Mouse (Mus musculus) heart, postnatal 0 days (tissue): ENCODE results near the gene Olfr1537. TPM values are rescaled to one million over a fixed set of nuclear protein-coding genes. Genes with fewer than 3 reads are reported as not detected.

ENCODE experiments used
- ATAC-seq: fragments of 200-750 bp; cut with Nextera tagmentation; 2 replicates; pipeline ENCODE4 v1.8.0; 2017; ENCODE audit warnings: low read depth, moderate number of reproducible peaks, moderate library complexity; ENCODE audit not compliant: insufficient read depth
- DNase-seq: peaks from one replicate; pipeline ENCODE4 v3.0.0-alpha.2; 2016; ENCODE audit warnings: low spot score
- H3K27ac ChIP-seq: fragments of 300-500 bp; sonication (generic); 2 replicates; pipeline ENCODE4 v1.5.1; 2014; ENCODE audit warnings: low read depth, mild to moderate bottlenecking
- H3K27me3 ChIP-seq: fragments of 300-500 bp; sonication (generic); 2 replicates; pipeline ENCODE4 v1.6.1; 2014; ENCODE audit warnings: low read length, mixed read lengths; ENCODE audit not compliant: control insufficient read depth, insufficient read depth
- H3K36me3 ChIP-seq: fragments of 300-500 bp; sonication (generic); replicated peaks from 2 replicates; pipeline ENCODE4 v1.6.1; 2014; ENCODE audit warnings: low read length, mixed read lengths; ENCODE audit not compliant: control insufficient read depth, insufficient read depth
- H3K4me1 ChIP-seq: fragments of 300-500 bp; sonication (generic); 2 replicates; pipeline ENCODE4 v1.6.1; 2014; ENCODE audit warnings: antibody characterized with exemption; ENCODE audit not compliant: control insufficient read depth, insufficient read depth
- H3K4me2 ChIP-seq: fragments of 300-500 bp; sonication (generic); 2 replicates; pipeline ENCODE4 v1.6.1; 2014; ENCODE audit warnings: low read depth, mild to moderate bottlenecking, low read length, moderate library complexity
- H3K4me3 ChIP-seq: fragments of 300-500 bp; sonication (generic); 2 replicates; pipeline ENCODE4 v1.5.1; 2014; ENCODE audit warnings: low read depth, low read length
- H3K9ac ChIP-seq: fragments of 300-500 bp; sonication (generic); replicated peaks from 2 replicates; pipeline ENCODE4 v1.6.1; 2014; ENCODE audit warnings: low read depth, low read length, mixed read lengths
- H3K9me3 ChIP-seq: fragments of 300-500 bp; sonication (generic); replicated peaks from 2 replicates; pipeline ENCODE4 v1.6.1; 2016; ENCODE audit warnings: low read length; ENCODE audit not compliant: control insufficient read depth
- CTCF ChIP-seq: IDR thresholded peaks from 2 replicates; pipeline ENCODE4 v1.5.1; 2016; ENCODE audit warnings: antibody characterized with exemption, control low read depth, low read depth
- EP300 ChIP-seq: IDR thresholded peaks from 2 replicates; pipeline ENCODE4 v1.6.1; 2016; ENCODE audit warnings: antibody characterized with exemption, low read depth
- WGBS: fragments of 180-500 bp; shearing (Covaris S2); extraction: QIAGEN DNeasy Blood & Tissue Kit; methylation state at CpG from one replicate; pipeline ENCODE4 v1.1.7; 2014; 5-methylcytosine and 5-hydroxymethylcytosine counted together
- polyA plus RNA-seq: library from polyadenylated mRNA; unstranded; fragments of >200 nt; fragmentation: Nextera tagmentation; extraction: Ambion mirVana; gene quantifications from 2 replicates; pipeline ENCODE4 v1.2.1, GENCODE M21; 2015
- total RNA-seq: library from RNA; depleted of rRNA; stranded (reverse); fragments of >200 nt; gene quantifications from 2 replicates; pipeline ENCODE4 v1.2.3, GENCODE M21; 2014; ENCODE audit warnings: low replicate concordance; rRNA removed

The Olfr1537 gene
- total RNA-seq (not detected in 2 replicates), polyA plus RNA-seq (not detected in 2 replicates)

- H3K36me3 ChIP-seq: no peaks in the 10 kb centered on the region
- no peak within 1 kb of the TSS for H3K9ac ChIP-seq
- no peaks in the 10 kb centered on the region for H3K27me3 ChIP-seq
- DNase-seq (no peak), ATAC-seq (no peak)
- TF ChIP-seq EP300 (no peak), CTCF (no peak)
- H3K4me1 ChIP-seq: no peaks in the 10 kb centered on the region
- no peaks in the 10 kb centered on the region for H3K9me3 ChIP-seq
- WGBS: 71% methylated on average over 1 of the region's 1 CpGs
- H3K4me2 ChIP-seq: no peak within 1 kb of the TSS
- no peak within 1 kb of the TSS for H3K27ac ChIP-seq
- H3K4me3 ChIP-seq: no peak within 1 kb of the TSS
Measured at GRCm38 (mm10) chr9:39249894-39250293, at the start of gene Olfr1537. Gene Olfr1537 (minus strand): TSS chr9:39249994.

- no peak overlapping the region for H3K4me2 ChIP-seq
- TF ChIP-seq CTCF (no peak), EP300 (no peak)
- no peak for ATAC-seq
- no peaks in the 10 kb centered on the region for H3K4me1 ChIP-seq
- no peak overlapping the region for H3K4me3 ChIP-seq
- no peaks in the 10 kb centered on the region for H3K36me3 ChIP-seq
- H3K27ac ChIP-seq: no peak overlapping the region
- 66% methylated on average over 2 of the region's 2 CpGs for WGBS
- no peaks in the 10 kb centered on the region for H3K9me3 ChIP-seq
- DNase-seq: no peak
- H3K9ac ChIP-seq: no peak overlapping the region
- no peaks in the 10 kb centered on the region for H3K27me3 ChIP-seq
Measured at GRCm38 (mm10) chr9:39287136-39287535, 37.3 kb upstream of the Olfr1537 start.

- no peak for DNase-seq
- Histone ChIP-seq H3K4me1 (no peaks in the 10 kb centered on the region), H3K4me3 (no peak within 1 kb of the TSS), H3K9ac (no peak within 1 kb of the TSS), H3K36me3 (no peaks in the 10 kb centered on the region), H3K27me3 (no peaks in the 10 kb centered on the region), H3K4me2 (no peak within 1 kb of the TSS), H3K9me3 (0 out of 2 replicates have a peak, but pooled peaks cover 3% of the 10 kb centered on the region), H3K27ac (no peak within 1 kb of the TSS)
- ATAC-seq: no peak
- 65% methylated on average over 3 of the region's 3 CpGs for WGBS
- TF ChIP-seq EP300: no peak
- TF ChIP-seq CTCF: no peak
Measured at GRCm38 (mm10) chr9:39276718-39277117, 26.9 kb upstream of the Olfr1537 start, which contains the start of gene Olfr945. Gene Olfr945 (minus strand): TSS chr9:39276818.

GRCm38 (mm10) chr9:39201620-39202019 is 48.2 kb downstream of the Olfr1537 start, which contains the start of gene Olfr944:
Gene Olfr944 (plus strand): TSS chr9:39201920.
- Histone ChIP-seq H3K9ac (no peak within 1 kb of the TSS), H3K27ac (no peak within 1 kb of the TSS), H3K4me3 (no peak within 1 kb of the TSS), H3K36me3 (no peaks in the 10 kb centered on the region), H3K4me2 (no peak within 1 kb of the TSS), H3K9me3 (no peaks in the 10 kb centered on the region), H3K27me3 (no peaks in the 10 kb centered on the region), H3K4me1 (no peaks in the 10 kb centered on the region)
- ATAC-seq (no peak), DNase-seq (no peak)
- no peak for TF ChIP-seq CTCF
- TF ChIP-seq EP300: no peak

Other genes with a start within 250 kb of the Olfr1537 start
- not detected in 2 replicates for gene Olfr146, start 226.6 kb downstream of the Olfr1537 start, total RNA-seq
- not detected in 2 replicates for gene Olfr146, start 226.6 kb downstream of the Olfr1537 start, polyA plus RNA-seq
- not detected in 2 replicates for gene Olfr937, start 185.0 kb downstream of the Olfr1537 start, total RNA-seq
- not detected in 2 replicates for gene Olfr937, start 185.0 kb downstream of the Olfr1537 start, polyA plus RNA-seq
- not detected in 2 replicates for gene Olfr938, start 171.1 kb downstream of the Olfr1537 start, total RNA-seq
- not detected in 2 replicates for gene Olfr938, start 171.1 kb downstream of the Olfr1537 start, polyA plus RNA-seq
- gene Olfr27, start 121.9 kb downstream of the Olfr1537 start, total RNA-seq: not detected in 2 replicates
- not detected in 2 replicates for gene Olfr27, start 121.9 kb downstream of the Olfr1537 start, polyA plus RNA-seq
- not detected in 2 replicates for gene Olfr943, start 83.7 kb downstream of the Olfr1537 start, total RNA-seq
- gene Olfr943, start 83.7 kb downstream of the Olfr1537 start, polyA plus RNA-seq: not detected in 2 replicates
- not detected in 2 replicates for gene Olfr944, start 48.1 kb downstream of the Olfr1537 start, total RNA-seq
- gene Olfr944, start 48.1 kb downstream of the Olfr1537 start, polyA plus RNA-seq: not detected in 2 replicates
- not detected in 2 replicates for gene Olfr945, start 26.8 kb upstream of the Olfr1537 start, total RNA-seq
- gene Olfr945, start 26.8 kb upstream of the Olfr1537 start, polyA plus RNA-seq: not detected in 2 replicates
- not detected in 2 replicates for gene Olfr948, start 76.1 kb upstream of the Olfr1537 start, total RNA-seq
- not detected in 2 replicates for gene Olfr948, start 76.1 kb upstream of the Olfr1537 start, polyA plus RNA-seq
- gene Olfr951, start 137.4 kb upstream of the Olfr1537 start, total RNA-seq: not detected in 2 replicates
- gene Olfr951, start 137.4 kb upstream of the Olfr1537 start, polyA plus RNA-seq: not detected in 2 replicates
- not detected in 2 replicates for gene Olfr952, start 177.2 kb upstream of the Olfr1537 start, total RNA-seq
- not detected in 2 replicates for gene Olfr952, start 177.2 kb upstream of the Olfr1537 start, polyA plus RNA-seq
- gene Olfr954, start 206.7 kb upstream of the Olfr1537 start, total RNA-seq: not detected in 2 replicates
- gene Olfr954, start 206.7 kb upstream of the Olfr1537 start, polyA plus RNA-seq: not detected in 2 replicates
- gene Olfr955, start 221.9 kb upstream of the Olfr1537 start, total RNA-seq: not detected in 2 replicates
- gene Olfr955, start 221.9 kb upstream of the Olfr1537 start, polyA plus RNA-seq: not detected in 2 replicates
- gene Olfr44, start 244.0 kb upstream of the Olfr1537 start, total RNA-seq: not detected in 2 replicates
- gene Olfr44, start 244.0 kb upstream of the Olfr1537 start, polyA plus RNA-seq: not detected in 2 replicates